Mouse (Mus musculus) kidney, embryonic 14.5 days (tissue): ENCODE measurements around the gene Lztr1. TPM values are rescaled to one million over a fixed set of nuclear protein-coding genes. Genes with fewer than 3 reads are reported as not detected.

Source experiments
- ATAC-seq: fragments of 200-750 bp; cut with Nextera tagmentation; 2 replicates; pipeline ENCODE4 v1.8.0; 2017; ENCODE audit warnings: moderate number of reproducible peaks, mild to moderate bottlenecking, moderate TSS enrichment, moderate library complexity; ENCODE audit not compliant: low FRiP score, low TSS enrichment
- H3K27ac ChIP-seq: fragments of 300-500 bp; sonication (generic); 2 replicates; pipeline ENCODE4 v1.5.1; 2014; ENCODE audit warnings: low read depth, mild to moderate bottlenecking, low read length, moderate library complexity, mixed read lengths
- H3K27me3 ChIP-seq: fragments of 300-500 bp; sonication (generic); 2 replicates; pipeline ENCODE4 v1.6.1; 2014; ENCODE audit warnings: mild to moderate bottlenecking, low read length; ENCODE audit not compliant: control insufficient read depth, insufficient read depth
- H3K36me3 ChIP-seq: fragments of 300-500 bp; sonication (generic); 2 replicates; pipeline ENCODE4 v1.6.1; 2014; ENCODE audit warnings: low read length, mixed read lengths; ENCODE audit not compliant: control insufficient read depth, insufficient read depth
- H3K4me1 ChIP-seq: fragments of 300-500 bp; sonication (generic); 2 replicates; pipeline ENCODE4 v1.6.1; 2014; ENCODE audit warnings: low read length, mixed read lengths; ENCODE audit not compliant: control insufficient read depth, insufficient read depth
- H3K4me2 ChIP-seq: fragments of 300-500 bp; sonication (generic); replicated peaks from 2 replicates; pipeline ENCODE4 v1.6.1; 2014; ENCODE audit warnings: low read depth, mild to moderate bottlenecking, low read length
- H3K4me3 ChIP-seq: fragments of 300-500 bp; sonication (generic); 2 replicates; pipeline ENCODE4 v1.5.1; 2014; ENCODE audit warnings: mild to moderate bottlenecking, low read length
- H3K9ac ChIP-seq: fragments of 300-500 bp; sonication (generic); 2 replicates; pipeline ENCODE4 v1.6.1; 2014; ENCODE audit warnings: low read depth, mild to moderate bottlenecking, low read length, moderate library complexity
- H3K9me3 ChIP-seq: fragments of 300-500 bp; sonication (generic); 2 replicates; pipeline ENCODE4 v1.6.1; 2016; ENCODE audit warnings: low read length; ENCODE audit not compliant: control insufficient read depth
- WGBS: fragments of 180-500 bp; shearing (Covaris S2); extraction: QIAGEN DNeasy Blood & Tissue Kit; methylation state at CpG from one replicate; pipeline ENCODE4 v1.1.7; 2014; 5-methylcytosine and 5-hydroxymethylcytosine counted together
- polyA plus RNA-seq: library from polyadenylated mRNA; unstranded; fragments of >200 nt; fragmentation: Nextera tagmentation; extraction: Ambion mirVana; gene quantifications from 2 replicates; pipeline ENCODE4 v1.2.1, GENCODE M21; 2014

Gene Lztr1
- polyA plus RNA-seq, 1 experiment from 2014 or later, result 81.4 TPM

DNA sequence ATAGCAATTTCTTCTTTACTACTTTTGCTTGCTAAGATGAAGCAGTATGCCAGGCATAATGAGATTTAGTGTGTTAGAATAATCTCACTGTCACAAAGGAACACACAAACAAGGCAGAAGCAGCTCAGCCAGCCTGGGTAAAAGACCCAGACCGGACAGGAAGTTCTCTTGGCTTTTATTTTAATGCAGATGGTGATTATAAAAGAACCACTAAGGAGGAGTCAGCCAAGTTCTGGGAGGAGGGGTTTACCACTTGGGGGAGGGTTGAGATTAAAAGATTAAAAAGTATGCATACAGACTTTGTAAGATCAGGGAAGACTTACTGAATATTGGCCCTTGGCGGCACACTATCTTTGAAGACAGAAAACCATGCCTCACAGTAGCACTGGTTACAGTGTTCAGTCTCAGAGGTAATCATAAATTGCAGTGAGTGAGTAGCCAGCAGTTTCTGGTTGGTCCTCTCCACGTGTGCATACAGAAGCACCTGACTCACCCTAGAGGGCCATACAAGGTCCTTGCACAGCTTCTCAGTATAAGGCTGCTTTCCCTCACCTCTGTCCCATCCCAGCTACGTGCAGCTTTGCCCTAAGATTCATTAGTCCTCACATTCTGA, 30.1 kb upstream of the Lztr1 start:
- H3K4me1 ChIP-seq, result 0 out of 2 replicates have a peak, but pooled peaks cover 3% of the 10 kb centered on the region
- 82% methylated on average over 4 of the region's 4 CpGs for WGBS
- no peak for ATAC-seq

DNA sequence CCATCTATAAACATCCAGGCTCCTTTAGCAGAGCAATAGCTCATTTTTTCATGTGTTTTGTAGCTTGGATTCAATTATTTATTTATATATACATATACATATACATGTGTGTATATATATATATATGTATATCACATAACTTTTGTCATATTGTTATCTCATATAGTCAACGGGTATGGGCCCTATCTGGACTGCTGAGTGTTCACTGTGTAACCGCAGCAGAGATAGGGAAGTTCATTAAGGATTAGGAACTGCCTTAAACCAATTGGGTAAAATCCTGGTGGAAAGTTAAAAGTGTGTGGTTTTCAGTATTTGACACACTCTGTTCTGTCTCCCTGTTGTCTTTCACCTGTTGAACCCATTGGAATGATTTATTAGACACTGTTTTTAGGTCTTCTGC, 27.0 kb upstream of the Lztr1 start:
- no peak overlapping the region for H3K9ac ChIP-seq
- H3K27me3 ChIP-seq, result no peaks in the 10 kb centered on the region
- H3K4me2 ChIP-seq, result no peak overlapping the region
- no peaks in the 10 kb centered on the region for H3K9me3 ChIP-seq
- peaks cover 48% of the 10 kb centered on the region for H3K36me3 ChIP-seq
- no peak overlapping the region for H3K27ac ChIP-seq
- no peak overlapping the region for H3K4me3 ChIP-seq
- 90% methylated on average over 2 of the region's 2 CpGs for WGBS
- no peak for ATAC-seq
- 0 out of 2 replicates have a peak, but pooled peaks cover 3% of the 10 kb centered on the region for H3K4me1 ChIP-seq

More for the DNA sequence above, 30.1 kb upstream of the Lztr1 start:
- H3K4me3 ChIP-seq, result no peak overlapping the region
- H3K9me3 ChIP-seq, result no peaks in the 10 kb centered on the region
- no peak overlapping the region for H3K27ac ChIP-seq
- no peak overlapping the region for H3K4me2 ChIP-seq
- no peak overlapping the region for H3K9ac ChIP-seq
- H3K27me3 ChIP-seq, result no peaks in the 10 kb centered on the region
- peaks cover 30% of the 10 kb centered on the region for H3K36me3 ChIP-seq

DNA sequence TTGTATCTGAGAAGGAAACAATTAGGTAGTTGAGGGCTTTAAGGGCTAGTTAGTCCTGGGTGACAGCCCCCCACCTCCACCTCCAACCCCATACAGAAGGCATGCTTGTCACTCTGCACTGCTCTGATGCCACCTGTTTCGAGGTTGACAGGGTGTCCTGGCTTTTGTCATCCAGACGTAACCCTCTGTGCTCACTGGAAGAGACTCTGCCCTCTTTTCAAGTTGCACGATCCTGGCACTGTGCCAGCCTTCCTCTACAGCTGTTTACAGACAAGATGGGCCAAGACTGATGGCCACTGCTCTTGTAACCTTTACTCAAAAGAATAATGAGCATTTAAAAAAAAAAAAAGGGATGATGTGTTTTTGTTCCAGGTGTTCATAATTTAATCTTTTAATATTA, 22.0 kb upstream of the Lztr1 start:
- no peak overlapping the region for H3K4me2 ChIP-seq

DNA sequence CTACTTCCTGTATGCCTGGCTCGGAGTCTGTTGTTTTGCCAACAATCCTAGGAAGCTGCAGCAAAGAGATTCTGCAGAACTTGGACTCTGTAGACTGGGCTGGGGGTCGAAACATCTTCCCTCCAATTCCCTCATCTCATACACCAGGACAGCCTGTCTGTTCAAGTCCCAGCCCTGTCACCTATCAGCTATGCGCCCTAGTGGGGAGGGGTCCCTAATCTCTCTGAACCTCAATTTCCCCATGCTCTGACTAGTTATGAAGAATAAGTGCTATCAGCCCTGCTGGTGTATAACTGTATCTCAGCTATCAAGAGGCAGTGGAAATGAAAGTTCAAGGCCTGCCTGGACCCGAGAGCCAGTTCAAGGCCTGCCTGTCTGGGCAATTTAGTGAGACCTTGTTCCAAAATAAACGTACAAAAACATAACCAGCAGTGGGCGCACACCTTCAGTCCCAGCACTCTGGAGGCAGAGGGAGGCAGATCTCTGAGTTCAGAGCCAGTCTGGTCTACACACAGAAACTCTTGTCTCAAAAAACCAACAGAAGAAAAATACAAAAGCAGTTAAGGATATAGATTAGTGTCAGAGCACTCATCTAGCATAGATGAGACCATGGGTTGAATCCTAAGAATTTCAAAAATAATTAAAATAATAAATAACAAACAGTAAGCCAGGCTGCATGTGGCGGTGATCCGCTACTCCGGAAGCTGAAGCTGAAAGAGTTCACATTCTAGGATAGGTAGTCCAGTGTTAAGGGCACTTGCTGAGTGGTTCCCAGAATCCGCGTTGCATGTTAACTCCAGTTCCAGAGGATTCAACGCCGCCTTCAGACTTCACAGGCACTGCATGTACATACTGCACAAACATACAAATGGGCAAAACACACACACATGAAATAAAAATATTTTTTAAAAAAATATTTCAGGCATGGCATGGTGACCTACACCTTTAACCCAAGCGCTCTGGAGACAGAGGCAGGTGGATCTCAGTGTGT, 19.7 kb upstream of the Lztr1 start:
- H3K9ac ChIP-seq, result peak overlapping the region; percentile 52; the same call in 1 of the 2 replicates
- no peaks in the 10 kb centered on the region for H3K4me1 ChIP-seq
- WGBS, result 42% methylated on average over 14 of the region's 14 CpGs
- H3K36me3 ChIP-seq, result peaks cover 20% of the 10 kb centered on the region
- H3K27ac ChIP-seq, result no peak overlapping the region
- peak overlapping the region; percentile 45 for H3K4me3 ChIP-seq
- peaks cover 7% of the 10 kb centered on the region; the same call in 1 of the 2 replicates for H3K27me3 ChIP-seq
- no peak for ATAC-seq
- H3K9me3 ChIP-seq, result no peaks in the 10 kb centered on the region
- H3K4me2 ChIP-seq, result peak overlapping the region; percentile 76

More for the DNA sequence above, 22.0 kb upstream of the Lztr1 start:
- WGBS, result 59% methylated on average over 3 of the region's 3 CpGs
- H3K9me3 ChIP-seq, result no peaks in the 10 kb centered on the region
- H3K9ac ChIP-seq, result no peak overlapping the region
- H3K4me1 ChIP-seq, result no peaks in the 10 kb centered on the region
- peaks cover 36% of the 10 kb centered on the region for H3K36me3 ChIP-seq
- H3K27ac ChIP-seq, result no peak overlapping the region
- ATAC-seq, result no peak
- peaks cover 7% of the 10 kb centered on the region; the same call in 1 of the 2 replicates for H3K27me3 ChIP-seq
- H3K4me3 ChIP-seq, result no peak overlapping the region

DNA sequence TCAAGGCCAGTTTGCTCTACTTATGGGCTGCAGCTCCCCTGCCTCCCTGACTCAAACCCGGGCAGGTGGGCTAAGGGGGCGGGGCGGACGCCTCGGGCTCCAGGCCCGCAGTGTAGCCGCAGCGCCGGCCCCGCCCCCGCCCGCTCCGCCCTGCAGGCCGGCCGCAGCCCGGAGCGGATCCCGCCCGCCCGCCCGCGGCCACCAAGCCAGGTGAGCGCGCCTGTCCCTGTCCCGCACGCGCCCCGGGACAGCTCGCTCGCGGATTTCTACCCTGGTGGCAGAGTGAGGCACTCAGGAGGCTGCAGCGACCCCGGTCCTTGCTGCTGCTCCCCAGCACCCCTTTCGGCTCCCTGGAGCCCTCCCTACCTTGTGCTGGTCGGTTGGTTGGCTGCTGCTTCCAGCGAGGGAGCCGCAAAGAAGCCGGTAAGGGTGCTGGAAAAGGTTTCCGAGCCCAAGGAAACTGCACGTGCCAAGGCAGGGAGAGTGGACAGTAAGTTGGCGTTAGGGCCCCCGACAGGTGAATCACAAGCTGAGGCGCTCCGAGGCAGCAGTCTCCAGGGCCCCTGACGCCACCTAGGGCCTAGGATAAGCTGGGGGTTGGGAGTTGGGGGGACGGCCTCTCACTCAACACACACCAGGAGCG, 18.9 kb upstream of the Lztr1 start, which contains the start of gene Aifm3:
TSS of gene Aifm3 (plus strand) at position 143 of the 643 bp plus-strand sequence.
- Histone ChIP-seq H3K4me2 (peak within 1 kb of the TSS; percentile 76), H3K4me3 (peak within 1 kb of the TSS; percentile 45), H3K4me1 (no peaks in the 10 kb centered on the region), H3K9me3 (no peaks in the 10 kb centered on the region), H3K36me3 (peaks cover 12% of the 10 kb centered on the region), H3K9ac (peak within 1 kb of the TSS; percentile 52), H3K27ac (no peak within 1 kb of the TSS), H3K27me3 (peaks cover 7% of the 10 kb centered on the region; the same call in 1 of the 2 replicates)
- peak; percentile 83 for ATAC-seq
- WGBS, result under 1% methylated on average over 46 of the region's 47 CpGs

DNA sequence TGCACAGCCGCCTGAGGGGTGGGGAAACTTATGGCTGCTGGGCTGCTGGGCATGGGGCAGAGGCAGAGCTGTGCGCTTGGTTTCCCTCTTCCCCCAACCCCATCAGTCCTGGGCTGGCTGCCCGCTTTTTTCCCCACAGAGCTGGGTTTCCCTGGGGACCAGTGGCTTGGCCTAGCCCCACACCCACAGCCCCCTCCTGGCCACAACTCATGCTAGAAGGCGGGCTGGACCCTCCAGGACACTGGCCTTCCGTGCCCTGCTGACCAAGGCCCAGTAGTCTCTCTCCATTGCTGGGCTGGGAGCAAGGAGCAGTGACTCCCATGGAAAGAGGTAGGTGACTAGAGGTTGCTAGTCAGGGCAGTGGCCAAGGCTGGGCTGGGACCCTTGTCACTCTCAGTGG, 17.3 kb upstream of the Lztr1 start:
- H3K36me3 ChIP-seq, result no peaks in the 10 kb centered on the region; the same call in 1 of the 2 replicates

DNA sequence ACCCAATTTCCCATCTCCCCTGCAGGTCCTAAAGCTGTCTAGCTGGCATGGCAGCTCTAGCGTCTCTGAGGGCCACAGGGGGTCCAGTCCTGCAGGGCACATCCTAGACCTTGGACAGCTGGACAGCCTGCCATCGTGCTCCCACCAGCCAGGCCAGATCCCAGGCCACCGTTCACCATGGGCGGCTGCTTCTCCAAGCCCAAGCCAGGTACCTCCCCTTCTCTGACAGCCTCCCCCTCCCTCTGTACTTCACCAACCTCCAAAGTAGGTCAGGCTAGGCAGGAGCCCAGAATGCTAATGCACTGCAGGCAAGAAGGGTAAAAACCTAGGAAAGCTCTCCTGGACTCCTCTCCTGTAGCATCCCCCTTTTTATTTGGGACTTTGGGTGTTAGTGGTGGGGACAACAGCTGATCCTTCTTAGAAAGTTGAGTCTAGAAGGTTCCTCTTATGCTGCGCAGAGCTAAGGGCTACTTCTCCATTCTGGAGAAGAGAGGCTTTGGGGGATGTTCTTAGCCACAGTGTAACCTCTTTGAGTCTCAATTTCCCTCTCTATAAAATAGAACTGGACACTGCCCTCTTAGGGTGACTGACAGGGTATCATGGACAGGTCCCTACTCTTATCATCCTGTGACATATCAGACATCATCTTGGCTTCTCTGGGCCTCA, 16.5 kb upstream of the Lztr1 start:
- Histone ChIP-seq H3K27ac (no peak overlapping the region), H3K9me3 (no peaks in the 10 kb centered on the region), H3K9ac (no peak overlapping the region), H3K4me2 (no peak overlapping the region), H3K4me3 (no peak overlapping the region), H3K27me3 (peaks cover 7% of the 10 kb centered on the region; the same call in 1 of the 2 replicates), H3K4me1 (peaks cover 4% of the 10 kb centered on the region; the same call in 1 of the 2 replicates), H3K36me3 (no peaks in the 10 kb centered on the region; the same call in 1 of the 2 replicates)
- no peak for ATAC-seq
- WGBS, result 62% methylated on average over 5 of the region's 5 CpGs

More for the DNA sequence above, 17.3 kb upstream of the Lztr1 start:
- H3K4me3 ChIP-seq, result no peak overlapping the region
- peaks cover 7% of the 10 kb centered on the region; the same call in 1 of the 2 replicates for H3K27me3 ChIP-seq
- H3K4me2 ChIP-seq, result no peak overlapping the region
- no peaks in the 10 kb centered on the region for H3K4me1 ChIP-seq
- no peak for ATAC-seq
- WGBS, result 80% methylated on average over 5 of the region's 5 CpGs
- no peak overlapping the region for H3K9ac ChIP-seq
- H3K27ac ChIP-seq, result no peak overlapping the region
- H3K9me3 ChIP-seq, result no peaks in the 10 kb centered on the region
